In genomic region chr17:25133275-25133698, GRCm38 (mm10) we compare ENCODE assay signal across 7 mouse cellular contexts. TPM values are rescaled to one million over a fixed set of nuclear protein-coding genes. Genes with fewer than 3 reads are reported as not detected.
DNase-seq lines count a peak whose midpoint lies in the region; ATAC-seq lines count a peak whose summit lies in the region.

Gene Clcn7 (plus strand): TSS chr17:25133391.

- H3K9ac ChIP-seq in embryonic facial prominence, embryonic 11.5 days (replicated peaks; ENCODE audit: low read length): peak within 1 kb of the TSS; percentile 85
- peak within 1 kb of the TSS; percentile 76 for H3K9ac ChIP-seq in limb, embryonic 11.5 days (ENCODE audit: low read length)
- H3K9ac ChIP-seq in midbrain, embryonic 14.5 days (replicated peaks; ENCODE audit: low read length): peak within 1 kb of the TSS; percentile 68

- no peak within 1 kb of the TSS for H3K27ac ChIP-seq in embryonic facial prominence, embryonic 11.5 days (replicated peaks; ENCODE audit: low read depth, low read length)
- no peak within 1 kb of the TSS for H3K27ac ChIP-seq in limb, embryonic 11.5 days (replicated peaks; ENCODE audit: low read depth, low read length)
- no peak within 1 kb of the TSS for H3K27ac ChIP-seq in midbrain, embryonic 14.5 days (replicated peaks; ENCODE audit: low read depth, low read length)

- no peaks in the 10 kb centered on the region; the same call in 1 of the 2 replicates for H3K27me3 ChIP-seq in embryonic facial prominence, embryonic 11.5 days (ENCODE audit: control insufficient read depth, insufficient read depth, low read length)
- H3K27me3 ChIP-seq in limb, embryonic 11.5 days (ENCODE audit: control insufficient read depth, insufficient read depth, low read length): no peaks in the 10 kb centered on the region
- no peaks in the 10 kb centered on the region for H3K27me3 ChIP-seq in midbrain, embryonic 14.5 days (ENCODE audit: control insufficient read depth, insufficient read depth, low read length)

- peak; percentile 95 for DNase-seq in adrenal gland, postnatal 14 days
- DNase-seq in embryonic facial prominence, embryonic 11.5 days (ENCODE audit: low spot score): peak; percentile 97
- peak; percentile 99 for DNase-seq in heart, adult 11 months
- DNase-seq in kidney, adult 18-20 months: peak; percentile 97
- peak; percentile 95 for DNase-seq in limb, embryonic 11.5 days (ENCODE audit: low spot score)
- DNase-seq in midbrain, embryonic 14.5 days: peak; percentile 98
- peak; percentile 84 to 88 for DNase-seq in spleen, adult 18-20 months

- peak within 1 kb of the TSS; percentile 88 for H3K4me3 ChIP-seq in embryonic facial prominence, embryonic 11.5 days (ENCODE audit: low read depth, low read length)
- peak within 1 kb of the TSS; percentile 86 for H3K4me3 ChIP-seq in limb, embryonic 11.5 days (ENCODE audit: low read depth, low read length)
- H3K4me3 ChIP-seq in midbrain, embryonic 14.5 days (replicated peaks; ENCODE audit: low read depth, low read length): peak within 1 kb of the TSS; percentile 79

- no peaks in the 10 kb centered on the region for H3K36me3 ChIP-seq in embryonic facial prominence, embryonic 11.5 days (replicated peaks; ENCODE audit: control insufficient read depth, insufficient read depth, low read depth, low read length)
- no peaks in the 10 kb centered on the region for H3K36me3 ChIP-seq in limb, embryonic 11.5 days (ENCODE audit: control insufficient read depth, insufficient read depth, low read length)
- peaks cover 4% of the 10 kb centered on the region for H3K36me3 ChIP-seq in midbrain, embryonic 14.5 days (ENCODE audit: control insufficient read depth, insufficient read depth, low read length)

- WGBS in embryonic facial prominence, embryonic 11.5 days: under 1% methylated on average over 40 of the region's 40 CpGs
- under 1% methylated on average over 40 of the region's 40 CpGs for WGBS in limb, embryonic 11.5 days
- under 1% methylated on average over 40 of the region's 40 CpGs for WGBS in midbrain, embryonic 14.5 days

- H3K9me3 ChIP-seq in embryonic facial prominence, embryonic 11.5 days (replicated peaks; ENCODE audit: control insufficient read depth, low read length): no peaks in the 10 kb centered on the region
- H3K9me3 ChIP-seq in limb, embryonic 11.5 days (ENCODE audit: control insufficient read depth, low read length): no peaks in the 10 kb centered on the region
- H3K9me3 ChIP-seq in midbrain, embryonic 14.5 days (ENCODE audit: control insufficient read depth, low read length): no peaks in the 10 kb centered on the region

- peak within 1 kb of the TSS; percentile 66 for H3K4me2 ChIP-seq in embryonic facial prominence, embryonic 11.5 days (ENCODE audit: low read depth, low read length)
- peak within 1 kb of the TSS; percentile 63 for H3K4me2 ChIP-seq in limb, embryonic 11.5 days (ENCODE audit: low read depth, severe bottlenecking)
- H3K4me2 ChIP-seq in midbrain, embryonic 14.5 days (ENCODE audit: low read length): peak within 1 kb of the TSS; percentile 75

- H3K4me1 ChIP-seq in embryonic facial prominence, embryonic 11.5 days (ENCODE audit: control insufficient read depth, insufficient read depth, low read length): no peaks in the 10 kb centered on the region
- H3K4me1 ChIP-seq in limb, embryonic 11.5 days (ENCODE audit: control insufficient read depth, insufficient read depth, low read length): peaks cover 7% of the 10 kb centered on the region; the same call in 1 of the 2 replicates
- H3K4me1 ChIP-seq in midbrain, embryonic 14.5 days (ENCODE audit: control insufficient read depth, insufficient read depth, low read length): peaks cover 7% of the 10 kb centered on the region

- peak; percentile 90 for ATAC-seq in embryonic facial prominence, embryonic 11.5 days (replicated peaks; ENCODE audit: insufficient number of reproducible peaks, low FRiP score, low TSS enrichment, low read depth)
- peak; percentile 82; the same call in 1 of the 2 replicates for ATAC-seq in limb, embryonic 11.5 days (ENCODE audit: insufficient number of reproducible peaks, low FRiP score, low TSS enrichment, low read depth)
- ATAC-seq in midbrain, embryonic 14.5 days (ENCODE audit: low FRiP score, low TSS enrichment): peak; percentile 86

RNA-seq across cellular contexts. Expression of gene Clcn7, which starts in this region (rescaled TPM):
- total RNA-seq in adrenal gland, postnatal 14 days (2021): 33.3 and 35.2 TPM in 2 replicates
- polyA plus RNA-seq in embryonic facial prominence, embryonic 11.5 days (2014; fragmentation: Nextera tagmentation; extraction: Ambion mirVana): 19.8 and 21.6 TPM in 2 replicates
- 20.6 and 21.0 TPM in 2 replicates for polyA plus RNA-seq in limb, embryonic 11.5 days (2014; fragmentation: Nextera tagmentation; extraction: Ambion mirVana)
- 26.3 and 29.9 TPM in 2 replicates for polyA plus RNA-seq in midbrain, embryonic 14.5 days (2014; fragmentation: Nextera tagmentation; extraction: Ambion mirVana)
